Mouse (Mus musculus) bone marrow, adult 2 months (tissue): ENCODE data around the gene Eps8l3.

ENCODE experiments used
- CTCF ChIP-seq: fragments of 200-500 bp; IDR thresholded peaks from 2 replicates; pipeline ENCODE4 v1.5.1; 2011; ENCODE audit warnings: low read length, control low read depth; ENCODE audit not compliant: control insufficient read depth, insufficient read depth
- POLR2A ChIP-seq: fragments of 200-500 bp; IDR thresholded peaks from 2 replicates; pipeline ENCODE4 v1.6.1; 2011; ENCODE audit warnings: low read depth, mild to moderate bottlenecking, control low read depth, low read length, borderline replicate concordance; ENCODE audit not compliant: control insufficient read depth

- TF ChIP-seq CTCF (no peak), POLR2A (no peak)
These were observed 55.1 kb downstream of the Eps8l3 start for GRCm38 (mm10) chr3:107932128-107932527.
